Mouse (Mus musculus) embryonic fibroblast, embryonic 13.5 days (primary cell): Measurements from ENCODE around the gene E330034G19Rik.

ENCODE experiments used
- CTCF ChIP-seq: IDR thresholded peaks from 2 replicates; pipeline ENCODE4 v1.5.1; 2011; ENCODE audit warnings: mild to moderate bottlenecking, control low read depth, low read length, moderate library complexity, borderline replicate concordance; ENCODE audit not compliant: insufficient read depth
- POLR2A ChIP-seq: IDR thresholded peaks from 2 replicates; pipeline ENCODE4 v1.6.1; 2011; ENCODE audit warnings: low read depth, mild to moderate bottlenecking, control low read depth, low read length, moderate library complexity

DNA sequence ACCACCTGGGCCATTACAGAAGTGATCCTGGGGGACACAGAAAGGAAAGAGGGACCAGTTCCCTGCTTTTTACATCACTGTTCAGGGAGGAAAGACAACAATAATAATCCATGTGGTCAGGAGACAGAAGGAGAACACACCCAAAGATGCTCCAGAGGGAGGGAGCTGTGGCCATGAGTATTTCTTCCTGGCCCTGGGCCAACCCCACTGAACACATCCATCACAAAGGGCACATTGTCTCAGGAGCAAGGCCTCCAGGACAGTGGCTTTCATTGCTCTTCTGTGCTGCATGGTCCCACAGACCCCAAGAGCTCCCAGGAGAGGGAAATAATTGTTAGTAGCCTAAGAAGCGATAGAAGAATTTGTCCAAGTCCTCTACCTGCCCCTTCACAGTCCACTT is 23.4 kb upstream of the E330034G19Rik start:
- TF ChIP-seq CTCF (no peak), POLR2A (no peak)
